Mouse (Mus musculus): Measurements from ENCODE around the gene Camk1d. TPM values are rescaled to one million over a fixed set of nuclear protein-coding genes. Genes with fewer than 3 reads are reported as not detected.

Gene Camk1d
- polyA plus RNA-seq, 1 experiment from 2014 or later = 6.7 TPM

DNA sequence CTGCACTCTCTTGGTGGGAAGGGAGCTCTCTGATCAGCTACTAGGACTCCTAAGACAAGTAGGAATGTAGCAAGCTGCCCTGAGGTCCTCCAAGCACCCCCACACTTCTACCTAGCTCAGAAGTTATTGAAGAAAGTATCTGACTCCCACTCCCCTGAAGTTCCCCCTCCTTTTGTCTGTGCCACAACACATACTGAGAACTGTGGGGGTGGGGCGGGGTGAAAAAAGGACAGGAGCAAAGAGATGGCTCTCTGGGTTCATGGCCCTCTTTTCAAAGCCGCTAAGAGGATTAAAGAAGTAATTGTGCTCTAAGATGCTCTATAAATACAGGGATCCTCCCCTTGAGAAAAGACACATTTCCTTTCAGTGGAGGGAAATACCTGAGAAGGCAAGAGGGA is 100.0 kb downstream of the Camk1d start:
- WGBS = 46% methylated on average over 2 of the region's 2 CpGs
- DNase-seq (ENCODE audit: low spot score) (no peak), ATAC-seq (ENCODE audit: low FRiP score, low TSS enrichment) (no peak)
- Histone ChIP-seq H3K27ac (replicated peaks) (peak overlapping the region; percentile 83), H3K9me3 (ENCODE audit: control insufficient read depth, low read length) (no peaks in the 10 kb centered on the region), H3K27me3 (ENCODE audit: control insufficient read depth, insufficient read depth, low read length) (no peaks in the 10 kb centered on the region), H3K9ac (ENCODE audit: low read length) (no peak overlapping the region), H3K36me3 (ENCODE audit: control insufficient read depth, insufficient read depth, low read length) (no peaks in the 10 kb centered on the region), H3K4me3 (ENCODE audit: low read depth, low read length) (no peak overlapping the region), H3K4me2 (replicated peaks; ENCODE audit: low read depth) (no peak overlapping the region), H3K4me1 (replicated peaks; ENCODE audit: control insufficient read depth, insufficient read depth) (peaks cover 10% of the 10 kb centered on the region)
- TF ChIP-seq EP300 (optimal IDR thresholded peaks at IDR 0.05) (no peak), CTCF (IDR thresholded peaks at IDR 0.05; ENCODE audit: low read depth) (no peak)

DNA sequence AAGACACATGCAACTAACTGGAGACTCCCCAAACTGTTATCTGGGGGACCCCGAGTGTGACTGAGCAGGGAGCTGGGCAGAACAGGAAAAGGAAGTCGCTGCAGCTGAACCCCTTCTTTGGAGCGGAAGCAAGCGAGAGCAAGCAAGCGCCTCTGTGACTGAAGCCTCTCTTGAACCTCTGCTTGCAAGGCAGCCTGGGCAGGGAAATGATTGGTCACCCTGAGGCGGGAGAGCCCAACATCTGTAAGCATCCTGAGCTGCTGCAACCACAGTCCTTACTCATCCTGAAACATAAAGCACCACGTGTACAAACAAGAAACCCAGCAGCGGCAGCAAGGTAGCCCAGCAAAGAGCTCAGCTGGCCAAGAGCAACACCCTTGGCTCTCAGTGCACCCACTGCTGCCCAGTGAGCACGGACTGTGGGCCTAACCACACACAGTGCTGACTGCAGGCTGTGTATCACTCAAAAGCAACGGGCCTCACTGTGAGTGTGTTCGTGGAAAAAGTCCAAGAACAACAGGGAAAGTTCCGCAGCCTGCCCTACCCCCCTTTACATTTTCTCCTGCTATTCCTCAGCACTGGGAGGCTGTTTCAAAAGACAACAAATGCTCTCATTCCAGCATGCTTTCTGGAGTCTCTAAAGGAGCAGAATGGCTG is 100.5 kb downstream of the Camk1d start:
- Histone ChIP-seq H3K4me3 (ENCODE audit: low read depth, low read length) (no peak overlapping the region), H3K9ac (ENCODE audit: low read length) (no peak overlapping the region), H3K4me1 (replicated peaks; ENCODE audit: control insufficient read depth, insufficient read depth) (peaks cover 10% of the 10 kb centered on the region), H3K27me3 (ENCODE audit: control insufficient read depth, insufficient read depth, low read length) (no peaks in the 10 kb centered on the region), H3K27ac (replicated peaks) (peak overlapping the region; percentile 83), H3K36me3 (ENCODE audit: control insufficient read depth, insufficient read depth, low read length) (no peaks in the 10 kb centered on the region), H3K9me3 (ENCODE audit: control insufficient read depth, low read length) (no peaks in the 10 kb centered on the region), H3K4me2 (replicated peaks; ENCODE audit: low read depth) (no peak overlapping the region)
- WGBS = 25% methylated on average over 12 of the region's 12 CpGs
- DNase-seq (ENCODE audit: low spot score) (peak; percentile 20), ATAC-seq (ENCODE audit: low FRiP score, low TSS enrichment) (peak; percentile 71; the same call in 1 of the 2 replicates)
- TF ChIP-seq EP300 (optimal IDR thresholded peaks at IDR 0.05) = no peak
- no peak for TF ChIP-seq CTCF (IDR thresholded peaks at IDR 0.05; ENCODE audit: low read depth)

DNA sequence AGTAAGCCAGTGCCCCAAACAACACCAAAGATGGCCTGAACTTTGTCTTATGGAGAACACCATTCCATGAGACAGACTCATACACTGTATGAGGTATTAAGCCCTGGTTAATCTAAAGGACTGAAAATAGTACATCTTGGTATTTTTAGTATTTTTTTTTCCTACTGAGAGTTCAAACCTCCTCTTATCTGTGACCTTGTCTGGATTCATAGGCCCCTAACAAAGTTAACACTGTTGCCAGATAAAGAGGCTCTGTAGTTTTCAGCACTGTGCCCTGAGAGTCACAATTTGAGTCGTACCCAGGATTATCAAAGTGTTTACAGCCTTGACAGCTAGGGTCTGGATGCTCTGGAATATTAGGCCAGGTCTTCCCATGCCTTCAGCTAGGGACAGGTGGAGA is 102.7 kb downstream of the Camk1d start:
- H3K4me1 ChIP-seq (replicated peaks; ENCODE audit: control insufficient read depth, insufficient read depth) = peaks cover 10% of the 10 kb centered on the region
- H3K4me2 ChIP-seq (replicated peaks; ENCODE audit: low read depth) = no peak overlapping the region
- H3K9me3 ChIP-seq (ENCODE audit: control insufficient read depth, low read length) = no peaks in the 10 kb centered on the region
- H3K27me3 ChIP-seq (ENCODE audit: control insufficient read depth, insufficient read depth, low read length) = no peaks in the 10 kb centered on the region
- TF ChIP-seq EP300 (optimal IDR thresholded peaks at IDR 0.05) (no peak), CTCF (IDR thresholded peaks at IDR 0.05; ENCODE audit: low read depth) (no peak)
- H3K36me3 ChIP-seq (ENCODE audit: control insufficient read depth, insufficient read depth, low read length) = no peaks in the 10 kb centered on the region
- ATAC-seq (ENCODE audit: low FRiP score, low TSS enrichment) (no peak), DNase-seq (ENCODE audit: low spot score) (no peak)
- H3K4me3 ChIP-seq (ENCODE audit: low read depth, low read length) = no peak overlapping the region
- no peak overlapping the region for H3K27ac ChIP-seq (replicated peaks)
- 48% methylated on average over 1 of the region's 1 CpGs for WGBS
- no peak overlapping the region for H3K9ac ChIP-seq (ENCODE audit: low read length)

DNA sequence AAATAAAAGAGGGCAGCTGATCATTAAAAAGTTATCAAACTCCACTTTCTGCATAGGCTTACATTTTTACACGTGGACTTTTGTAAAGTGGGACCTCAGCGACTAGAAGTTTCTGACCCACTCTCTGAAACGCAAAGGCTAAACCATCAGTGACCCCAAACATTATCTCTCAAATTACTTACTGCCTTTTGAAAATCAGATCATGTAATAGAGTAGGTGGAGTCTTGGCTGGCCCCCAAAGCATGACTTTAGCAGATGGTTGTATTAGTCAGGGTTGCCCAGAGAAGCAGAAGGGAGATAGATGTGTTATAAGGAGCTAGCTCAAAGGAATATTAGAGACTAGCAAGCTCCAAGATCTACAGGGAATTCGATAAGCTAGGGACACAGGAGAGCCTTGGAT is 103.8 kb downstream of the Camk1d start:
- Histone ChIP-seq H3K27ac (replicated peaks) (no peak overlapping the region), H3K9ac (ENCODE audit: low read length) (no peak overlapping the region), H3K4me3 (ENCODE audit: low read depth, low read length) (no peak overlapping the region), H3K36me3 (ENCODE audit: control insufficient read depth, insufficient read depth, low read length) (no peaks in the 10 kb centered on the region), H3K4me2 (replicated peaks; ENCODE audit: low read depth) (no peak overlapping the region), H3K27me3 (ENCODE audit: control insufficient read depth, insufficient read depth, low read length) (no peaks in the 10 kb centered on the region), H3K4me1 (replicated peaks; ENCODE audit: control insufficient read depth, insufficient read depth) (peaks cover 10% of the 10 kb centered on the region), H3K9me3 (ENCODE audit: control insufficient read depth, low read length) (no peaks in the 10 kb centered on the region)
- no peak for ATAC-seq (ENCODE audit: low FRiP score, low TSS enrichment)
- 57% methylated on average over 4 of the region's 4 CpGs for WGBS
- no peak for TF ChIP-seq EP300 (optimal IDR thresholded peaks at IDR 0.05)
- no peak for TF ChIP-seq CTCF (IDR thresholded peaks at IDR 0.05; ENCODE audit: low read depth)
- no peak for DNase-seq (ENCODE audit: low spot score)

DNA sequence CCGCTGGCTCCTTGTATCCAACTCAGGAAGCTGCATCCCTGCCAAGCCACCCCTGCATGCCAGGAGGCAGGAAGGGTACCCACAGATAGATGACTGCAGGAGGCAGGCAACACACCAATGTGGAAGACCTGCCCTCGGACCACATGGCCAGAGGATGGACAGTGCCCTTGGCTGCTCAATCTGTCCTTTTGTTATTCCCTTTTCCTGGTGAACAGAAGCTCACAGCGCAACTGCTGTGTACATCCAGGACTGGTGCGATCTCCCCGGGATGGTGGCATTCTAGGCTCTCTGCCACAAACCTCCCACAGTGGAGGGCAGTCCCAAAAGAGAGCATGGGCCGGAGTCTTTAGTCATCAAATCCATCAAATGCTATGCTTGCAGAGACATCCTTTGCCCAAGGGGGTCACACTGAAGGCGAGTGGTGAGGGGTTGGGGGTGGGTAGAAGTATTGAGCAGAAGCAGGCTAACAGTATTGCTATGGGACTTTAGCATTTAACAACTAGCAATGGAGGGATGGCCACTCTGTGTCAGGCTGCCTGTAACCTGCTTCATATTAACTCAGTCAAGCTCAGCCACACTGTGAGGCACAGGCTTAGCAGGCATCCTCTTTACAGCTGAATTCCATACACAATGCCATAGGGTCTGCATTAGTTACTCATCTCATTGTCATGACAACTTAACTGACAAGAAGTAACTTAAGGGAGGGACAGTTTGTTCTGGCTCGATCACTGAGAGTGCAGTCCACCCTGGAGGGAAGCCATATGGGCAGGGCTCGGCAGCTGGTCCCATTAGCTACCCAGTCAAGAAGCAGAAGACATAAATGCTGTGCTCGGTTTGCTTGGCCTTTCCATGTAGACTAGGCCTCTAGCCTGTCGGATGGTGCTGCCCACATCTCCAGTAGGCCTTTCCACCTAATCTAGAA is 106.1 kb downstream of the Camk1d start:
- Histone ChIP-seq H3K4me3 (ENCODE audit: low read depth, low read length) (no peak overlapping the region), H3K4me1 (replicated peaks; ENCODE audit: control insufficient read depth, insufficient read depth) (0 out of 2 replicates have a peak, but pooled peaks cover 2% of the 10 kb centered on the region), H3K4me2 (replicated peaks; ENCODE audit: low read depth) (no peak overlapping the region), H3K36me3 (ENCODE audit: control insufficient read depth, insufficient read depth, low read length) (no peaks in the 10 kb centered on the region), H3K27me3 (ENCODE audit: control insufficient read depth, insufficient read depth, low read length) (no peaks in the 10 kb centered on the region), H3K9me3 (ENCODE audit: control insufficient read depth, low read length) (no peaks in the 10 kb centered on the region), H3K9ac (ENCODE audit: low read length) (no peak overlapping the region), H3K27ac (replicated peaks) (no peak overlapping the region)
- TF ChIP-seq EP300 (optimal IDR thresholded peaks at IDR 0.05) (no peak), CTCF (IDR thresholded peaks at IDR 0.05; ENCODE audit: low read depth) (no peak)
- WGBS = 72% methylated on average over 11 of the region's 11 CpGs
- ATAC-seq (ENCODE audit: low FRiP score, low TSS enrichment) (no peak), DNase-seq (ENCODE audit: low spot score) (no peak)

DNA sequence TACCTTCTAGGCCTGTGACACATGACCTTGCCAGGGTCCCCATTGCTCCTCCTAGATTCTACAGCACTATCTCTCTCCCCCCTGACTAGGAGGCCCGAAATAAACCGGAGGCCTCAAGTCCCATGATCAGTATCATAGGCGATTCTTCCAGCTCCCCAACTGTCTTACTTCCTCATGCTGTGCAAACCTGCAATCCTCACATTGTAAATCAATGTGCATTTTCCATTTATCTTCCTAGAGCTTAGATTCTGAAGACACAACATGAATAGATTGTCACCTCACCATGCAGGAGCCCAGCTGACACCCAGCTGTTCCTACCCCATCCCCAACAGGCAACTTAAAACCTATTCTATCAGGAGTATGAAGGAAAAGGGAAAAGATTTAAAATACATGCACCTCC is 108.5 kb downstream of the Camk1d start:
- no peak overlapping the region for H3K4me2 ChIP-seq (replicated peaks; ENCODE audit: low read depth)
- H3K36me3 ChIP-seq (ENCODE audit: control insufficient read depth, insufficient read depth, low read length) = no peaks in the 10 kb centered on the region
- H3K27ac ChIP-seq (replicated peaks) = no peak overlapping the region
- no peaks in the 10 kb centered on the region for H3K27me3 ChIP-seq (ENCODE audit: control insufficient read depth, insufficient read depth, low read length)
- TF ChIP-seq CTCF (IDR thresholded peaks at IDR 0.05; ENCODE audit: low read depth) = no peak
- TF ChIP-seq EP300 (optimal IDR thresholded peaks at IDR 0.05) = no peak
- no peak for DNase-seq (ENCODE audit: low spot score)
- no peak for ATAC-seq (ENCODE audit: low FRiP score, low TSS enrichment)
- H3K9me3 ChIP-seq (ENCODE audit: control insufficient read depth, low read length) = no peaks in the 10 kb centered on the region
- H3K9ac ChIP-seq (ENCODE audit: low read length) = no peak overlapping the region
- WGBS = 77% methylated on average over 3 of the region's 3 CpGs
- no peaks in the 10 kb centered on the region; the same call in 1 of the 2 replicates for H3K4me1 ChIP-seq (replicated peaks; ENCODE audit: control insufficient read depth, insufficient read depth)
- no peak overlapping the region for H3K4me3 ChIP-seq (ENCODE audit: low read depth, low read length)
